Comparison of ENCODE assay signal across 13 mouse cellular contexts in the genomic region with DNA sequence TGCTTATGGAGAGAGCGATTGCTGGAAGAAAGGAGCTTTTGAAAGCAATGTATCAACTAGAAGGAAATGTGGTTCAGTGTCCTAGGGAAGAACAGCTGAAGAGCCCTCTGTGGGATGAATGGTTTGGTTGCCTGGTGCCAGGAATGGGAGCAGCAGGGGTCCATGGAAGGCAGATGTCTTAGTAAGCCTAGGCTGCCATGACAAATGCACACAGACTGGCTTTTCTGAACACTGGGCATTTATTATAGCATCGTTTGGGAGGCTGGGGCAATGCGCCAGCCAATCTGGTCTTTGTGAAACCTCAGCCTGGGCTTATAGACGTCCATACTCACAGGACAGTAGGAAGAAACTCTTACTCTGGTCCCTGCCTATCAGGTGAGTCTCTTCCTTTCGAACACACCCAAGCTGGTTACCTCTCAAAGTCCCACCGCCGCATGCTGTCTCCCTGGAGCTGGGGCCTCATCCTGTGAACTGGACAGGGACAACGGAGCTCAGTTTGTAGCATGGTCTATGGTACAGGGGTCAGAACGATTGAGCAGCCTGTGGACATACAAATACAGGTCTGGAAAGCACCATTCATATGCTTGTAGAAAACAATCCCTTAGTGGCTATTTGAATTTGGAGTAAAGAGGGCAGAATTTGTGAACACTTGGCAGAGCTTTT.
DNase-seq lines count a peak whose midpoint lies in the region; ATAC-seq lines count a peak whose summit lies in the region.
"Had no signal": no experiment of that assay in that cellular context is flagged by ENCODE, and none has a peak within 500 bp of the region (broad histone marks: within the 10 kb centered on the region; RNA-seq: fewer than 3 reads in every experiment).

No protein-coding gene starts in this region.

- H3K27me3 ChIP-seq in hindbrain, embryonic 14.5 days (ENCODE audit: control insufficient read depth, insufficient read depth, low read length) = no peaks in the 10 kb centered on the region
- H3K27me3 ChIP-seq in neural tube, embryonic 13.5 days = no peaks in the 10 kb centered on the region
- H3K27me3 ChIP-seq: embryonic facial prominence, embryonic 12.5 days; heart, embryonic 13.5 days; intestine, embryonic 15.5 days; megakaryocyte, embryonic 14.5 days had no signal

- H3K27ac ChIP-seq in hindbrain, embryonic 14.5 days = no peak overlapping the region
- 0 out of 2 replicates have a peak overlapping the region, but pooled peaks have one; percentile 49 for H3K27ac ChIP-seq in neural tube, embryonic 13.5 days (replicated peaks)
- H3K27ac ChIP-seq: embryonic facial prominence, embryonic 12.5 days; heart, embryonic 13.5 days; intestine, embryonic 15.5 days had no signal

- peak; percentile 43 for DNase-seq in retina, postnatal 1 day
- no peak for DNase-seq in retina, embryonic 14.5 days (ENCODE audit: low spot score)
- DNase-seq in cerebellum, adult 9-11 months = peak; percentile 64
- peak; percentile 49 for DNase-seq in hindbrain, embryonic 14.5 days (ENCODE audit: low spot score)
- no peak for DNase-seq in gastrocnemius, adult 8-10 months (ENCODE audit: low spot score in 2 of 2)
- no peak for DNase-seq in lung, postnatal 10 days
- no peak for DNase-seq in thymus, adult 18-20 months
- DNase-seq: kidney, postnatal 14 days had no signal

- 68% methylated on average over 9 of the region's 9 CpGs for WGBS in hindbrain, embryonic 14.5 days
- WGBS in neural tube, embryonic 13.5 days = 65% methylated on average over 9 of the region's 9 CpGs

- no peak overlapping the region for H3K4me3 ChIP-seq in hindbrain, embryonic 14.5 days (replicated peaks; ENCODE audit: low read length)
- no peak overlapping the region for H3K4me3 ChIP-seq in neural tube, embryonic 13.5 days
- H3K4me3 ChIP-seq: embryonic facial prominence, embryonic 12.5 days; heart, embryonic 13.5 days; intestine, embryonic 15.5 days; megakaryocyte, embryonic 14.5 days had no signal

- 0 out of 2 replicates have a peak, but pooled peaks cover 5% of the 10 kb centered on the region for H3K4me1 ChIP-seq in hindbrain, embryonic 14.5 days (replicated peaks; ENCODE audit: control insufficient read depth, insufficient read depth, low read length)
- H3K4me1 ChIP-seq in neural tube, embryonic 13.5 days (replicated peaks) = peaks cover 22% of the 10 kb centered on the region
- H3K4me1 ChIP-seq: heart, embryonic 13.5 days; intestine, embryonic 15.5 days; megakaryocyte, embryonic 14.5 days had no signal

- ATAC-seq in hindbrain, embryonic 14.5 days (ENCODE audit: low FRiP score) = peak; percentile 68; the same call in 1 of the 2 replicates
- peak; percentile 78 for ATAC-seq in neural tube, embryonic 13.5 days (ENCODE audit: low read depth)
- ATAC-seq: intestine, embryonic 15.5 days had no signal

- no peaks in the 10 kb centered on the region for H3K36me3 ChIP-seq in hindbrain, embryonic 14.5 days (replicated peaks; ENCODE audit: control insufficient read depth, insufficient read depth)
- no peaks in the 10 kb centered on the region for H3K36me3 ChIP-seq in neural tube, embryonic 13.5 days
- H3K36me3 ChIP-seq: embryonic facial prominence, embryonic 12.5 days; heart, embryonic 13.5 days; intestine, embryonic 15.5 days had no signal

- no peaks in the 10 kb centered on the region for H3K9me3 ChIP-seq in hindbrain, embryonic 14.5 days (ENCODE audit: control insufficient read depth, low read length)
- H3K9me3 ChIP-seq in neural tube, embryonic 13.5 days = no peaks in the 10 kb centered on the region
- H3K9me3 ChIP-seq: embryonic facial prominence, embryonic 12.5 days; heart, embryonic 13.5 days; intestine, embryonic 15.5 days had no signal

- no peak overlapping the region for H3K9ac ChIP-seq in hindbrain, embryonic 14.5 days
- H3K9ac ChIP-seq in neural tube, embryonic 13.5 days = no peak overlapping the region
- H3K9ac ChIP-seq: embryonic facial prominence, embryonic 12.5 days; heart, embryonic 13.5 days; intestine, embryonic 15.5 days had no signal

- H3K4me2 ChIP-seq in hindbrain, embryonic 14.5 days (replicated peaks) = no peak overlapping the region
- H3K4me2 ChIP-seq in neural tube, embryonic 13.5 days = no peak overlapping the region
- H3K4me2 ChIP-seq: embryonic facial prominence, embryonic 12.5 days; heart, embryonic 13.5 days; intestine, embryonic 15.5 days had no signal

Comparison
In these comparisons a context has a peak if more than half of its experiments do, and no peak if none do; other contexts are left out.
1. DNase-seq: peak in retina, postnatal 1 day (single experiment), cerebellum, adult 9-11 months (single experiment) and hindbrain, embryonic 14.5 days (single experiment); none in retina, embryonic 14.5 days (single experiment), gastrocnemius, adult 8-10 months (0 of 2), lung, postnatal 10 days (single experiment) and thymus, adult 18-20 months (0 of 2).